Mouse (Mus musculus): ENCODE results near the gene Rnps1. TPM values are rescaled to one million over a fixed set of nuclear protein-coding genes. Genes with fewer than 3 reads are reported as not detected.

The Rnps1 gene
- polyA plus RNA-seq, 1 experiment, result 263 TPM

DNA sequence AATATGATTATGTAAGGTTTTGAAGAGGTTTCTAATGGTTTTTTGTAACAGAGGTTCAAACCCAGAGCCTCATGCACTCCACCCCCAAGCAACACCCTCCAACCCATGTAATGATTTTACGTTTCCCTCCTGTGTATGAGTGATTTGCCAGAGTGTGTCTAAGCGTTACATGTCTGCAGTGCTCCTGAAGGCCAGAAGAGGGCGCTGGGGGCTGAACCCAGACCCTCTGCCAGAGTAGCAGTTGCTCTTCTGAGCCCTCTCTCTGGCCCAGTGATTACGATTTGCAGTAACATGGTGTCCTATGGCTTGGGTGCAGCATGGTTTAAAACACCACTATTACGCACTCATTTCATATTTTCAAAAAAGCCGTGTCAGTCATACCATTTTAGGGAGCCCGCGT is 23.2 kb upstream of the Rnps1 start:
- no peak overlapping the region for H3K4me3 ChIP-seq (replicated peaks; ENCODE audit: insufficient read depth, low read depth, low read length)
- H3K4me1 ChIP-seq (ENCODE audit: control insufficient read depth, insufficient read depth, low read length), result no peaks in the 10 kb centered on the region
- peak in 1 of 2 experiments; percentile 38 for DNase-seq
- H3K27me3 ChIP-seq (ENCODE audit: control insufficient read depth, insufficient read depth, low read length), result no peaks in the 10 kb centered on the region
- TF ChIP-seq CTCF (IDR thresholded peaks at IDR 0.05; ENCODE audit: borderline replicate concordance, insufficient read depth, low read depth, low read length) (peak; percentile 59), POLR2A (IDR thresholded peaks at IDR 0.05; ENCODE audit: borderline replicate concordance, insufficient read depth, low read length) (no peak)
- WGBS, result 68% methylated on average over 8 of the region's 8 CpGs
- no peak overlapping the region for H3K27ac ChIP-seq (ENCODE audit: insufficient read depth, low read length)

GRCm38 (mm10) chr17:24393527-24393926 is 20.8 kb upstream of the Rnps1 start:
- no peak for DNase-seq
- no peak for TF ChIP-seq POLR2A (IDR thresholded peaks at IDR 0.05; ENCODE audit: borderline replicate concordance, insufficient read depth, low read length)
- TF ChIP-seq CTCF (IDR thresholded peaks at IDR 0.05; ENCODE audit: borderline replicate concordance, insufficient read depth, low read depth, low read length), result no peak
- 0 out of 2 replicates have a peak, but pooled peaks cover 2% of the 10 kb centered on the region for H3K4me1 ChIP-seq (ENCODE audit: control insufficient read depth, insufficient read depth, low read length)
- no peaks in the 10 kb centered on the region for H3K27me3 ChIP-seq (ENCODE audit: control insufficient read depth, insufficient read depth, low read length)
- H3K4me3 ChIP-seq (replicated peaks; ENCODE audit: insufficient read depth, low read depth, low read length), result no peak overlapping the region
- no peak overlapping the region for H3K27ac ChIP-seq (ENCODE audit: insufficient read depth, low read length)
- WGBS, result 44% methylated on average over 4 of the region's 4 CpGs

DNA sequence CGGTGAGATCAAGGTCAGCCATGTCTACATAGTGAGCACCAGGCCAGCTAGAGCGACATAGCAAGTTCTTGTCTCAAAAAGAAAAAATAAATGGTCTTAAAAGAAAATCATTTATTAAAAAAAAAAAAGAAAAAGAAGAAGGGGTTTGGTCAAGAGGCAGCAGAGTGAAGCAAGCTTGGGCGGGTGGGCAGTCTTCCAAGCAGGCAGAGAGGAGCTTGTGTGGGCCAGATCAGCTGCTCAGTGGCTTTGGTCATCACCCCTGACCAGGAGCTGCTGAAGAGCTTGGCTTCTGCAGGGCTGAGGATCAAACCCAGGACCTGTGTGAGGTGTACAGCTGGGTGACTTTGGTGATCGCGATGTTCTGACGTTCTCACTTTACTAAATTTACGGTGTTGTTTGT is 19.9 kb upstream of the Rnps1 start:
- 87% methylated on average over 7 of the region's 7 CpGs for WGBS
- no peak overlapping the region for H3K27ac ChIP-seq (ENCODE audit: insufficient read depth, low read length)
- H3K4me1 ChIP-seq (ENCODE audit: control insufficient read depth, insufficient read depth, low read length), result 0 out of 2 replicates have a peak, but pooled peaks cover 4% of the 10 kb centered on the region
- TF ChIP-seq CTCF (IDR thresholded peaks at IDR 0.05; ENCODE audit: borderline replicate concordance, insufficient read depth, low read depth, low read length) (no peak), POLR2A (IDR thresholded peaks at IDR 0.05; ENCODE audit: borderline replicate concordance, insufficient read depth, low read length) (no peak)
- no peaks in the 10 kb centered on the region for H3K27me3 ChIP-seq (ENCODE audit: control insufficient read depth, insufficient read depth, low read length)
- no peak for DNase-seq
- H3K4me3 ChIP-seq (replicated peaks; ENCODE audit: insufficient read depth, low read depth, low read length), result no peak overlapping the region

DNA sequence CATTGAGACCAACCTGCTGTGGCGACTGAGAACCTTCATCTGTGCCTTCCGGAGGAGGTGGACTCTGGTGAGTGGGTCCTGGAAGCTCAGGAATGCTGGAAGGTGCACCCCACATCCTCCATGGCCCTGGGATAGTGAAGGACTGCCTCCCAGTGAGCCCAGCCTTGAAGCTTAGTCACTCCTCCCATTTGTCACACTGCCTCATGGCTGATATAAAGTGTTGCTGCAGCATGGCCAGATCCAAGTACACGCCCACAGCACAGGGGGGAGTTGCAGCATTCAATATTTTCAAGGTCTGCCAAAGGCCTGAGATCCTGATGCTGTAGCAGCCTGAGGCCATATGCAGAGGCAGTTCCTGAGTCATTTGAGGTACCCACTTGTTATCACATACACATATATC is 12.0 kb upstream of the Rnps1 start:
- no peak for TF ChIP-seq POLR2A (IDR thresholded peaks at IDR 0.05; ENCODE audit: borderline replicate concordance, insufficient read depth, low read length)
- TF ChIP-seq CTCF (IDR thresholded peaks at IDR 0.05; ENCODE audit: borderline replicate concordance, insufficient read depth, low read depth, low read length), result no peak
- Histone ChIP-seq H3K27me3 (ENCODE audit: control insufficient read depth, insufficient read depth, low read length) (no peaks in the 10 kb centered on the region), H3K4me3 (replicated peaks; ENCODE audit: insufficient read depth, low read depth, low read length) (no peak overlapping the region), H3K4me1 (ENCODE audit: control insufficient read depth, insufficient read depth, low read length) (peaks cover 7% of the 10 kb centered on the region), H3K27ac (ENCODE audit: insufficient read depth, low read length) (no peak overlapping the region)
- 74% methylated on average over 3 of the region's 3 CpGs for WGBS
- no peak for DNase-seq

DNA sequence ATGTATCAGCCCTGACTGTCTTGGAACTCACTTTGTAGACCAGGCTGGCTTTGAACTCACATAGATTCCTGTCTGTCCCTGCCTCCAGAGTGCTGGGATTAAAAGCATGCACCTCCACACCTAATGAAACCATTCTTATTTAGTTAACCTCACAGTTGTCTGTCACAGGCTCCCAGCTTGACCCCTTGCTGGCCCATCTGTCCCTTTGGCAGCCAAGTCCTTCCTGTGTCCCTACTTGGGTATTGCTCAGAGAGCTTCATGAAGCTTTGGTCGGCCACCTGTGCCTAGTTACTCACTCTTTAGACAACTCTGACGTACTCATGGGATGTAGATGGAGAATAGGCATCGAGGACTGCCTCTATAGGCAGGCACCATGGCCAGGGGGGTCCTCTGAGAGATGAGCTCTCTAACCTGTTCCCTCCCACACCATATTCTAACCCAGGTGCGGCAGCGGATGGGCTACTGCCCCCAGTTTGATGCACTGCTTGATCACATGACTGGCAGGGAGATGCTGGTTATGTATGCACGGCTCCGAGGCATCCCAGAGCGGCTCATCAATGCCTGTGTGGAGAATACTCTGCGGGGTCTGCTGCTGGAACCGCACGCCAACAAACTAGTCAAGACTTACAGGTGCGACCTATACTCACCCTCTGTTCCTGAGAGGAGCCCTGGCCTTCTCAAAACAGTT is 7.1 kb upstream of the Rnps1 start:
- H3K27ac ChIP-seq (ENCODE audit: insufficient read depth, low read length), result no peak overlapping the region
- H3K4me3 ChIP-seq (replicated peaks; ENCODE audit: insufficient read depth, low read depth, low read length), result no peak overlapping the region
- no peaks in the 10 kb centered on the region for H3K27me3 ChIP-seq (ENCODE audit: control insufficient read depth, insufficient read depth, low read length)
- TF ChIP-seq POLR2A (IDR thresholded peaks at IDR 0.05; ENCODE audit: borderline replicate concordance, insufficient read depth, low read length) (no peak), CTCF (IDR thresholded peaks at IDR 0.05; ENCODE audit: borderline replicate concordance, insufficient read depth, low read depth, low read length) (no peak)
- WGBS, result 63% methylated on average over 12 of the region's 12 CpGs
- H3K4me1 ChIP-seq (ENCODE audit: control insufficient read depth, insufficient read depth, low read length), result peaks cover 4% of the 10 kb centered on the region
- peak; percentile 75 to 85 for DNase-seq

DNA sequence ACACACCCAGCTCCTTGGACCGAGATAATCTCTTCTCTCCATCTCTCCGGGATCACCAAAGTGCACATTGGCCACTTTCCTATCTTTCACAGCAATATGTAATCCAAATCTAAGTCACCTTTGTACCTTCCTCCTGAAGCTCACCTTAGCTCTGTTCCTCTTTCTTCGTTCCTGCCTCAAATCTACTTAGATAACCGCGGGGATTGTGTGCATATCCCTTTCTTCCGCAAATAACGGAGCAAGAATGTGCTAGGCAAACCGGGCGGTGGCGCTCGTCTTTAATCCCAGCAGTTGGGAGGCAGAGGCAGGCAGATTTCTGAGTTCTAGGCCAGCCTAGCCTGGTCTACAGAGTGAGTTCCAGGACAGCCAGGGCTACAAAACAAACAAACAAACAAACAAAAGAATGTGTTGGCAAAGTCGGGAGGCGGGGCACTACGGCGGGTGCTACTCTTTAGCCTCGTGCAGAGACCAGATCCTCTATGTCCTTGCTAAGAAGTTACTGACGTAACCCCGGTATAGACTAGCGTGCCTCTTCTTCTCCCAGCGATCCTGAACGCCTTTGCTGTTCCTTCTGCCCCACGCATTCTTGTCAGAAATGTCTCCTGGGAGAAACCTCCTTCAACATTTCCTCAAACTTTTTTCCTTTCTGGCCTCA is 681 bp upstream of the Rnps1 start:
- Histone ChIP-seq H3K27ac (ENCODE audit: insufficient read depth, low read length) (peak overlapping the region; percentile 14; the same call in 1 of the 2 replicates), H3K4me1 (ENCODE audit: control insufficient read depth, insufficient read depth, low read length) (peaks cover 11% of the 10 kb centered on the region; the same call in 1 of the 2 replicates), H3K27me3 (ENCODE audit: control insufficient read depth, insufficient read depth, low read length) (no peaks in the 10 kb centered on the region), H3K4me3 (replicated peaks; ENCODE audit: insufficient read depth, low read depth, low read length) (peak overlapping the region; percentile 90)
- DNase-seq, result peak in 1 of 2 experiments; percentile 42
- 27% methylated on average over 22 of the region's 22 CpGs for WGBS
- TF ChIP-seq POLR2A (IDR thresholded peaks at IDR 0.05; ENCODE audit: borderline replicate concordance, insufficient read depth, low read length) (no peak), CTCF (IDR thresholded peaks at IDR 0.05; ENCODE audit: borderline replicate concordance, insufficient read depth, low read depth, low read length) (no peak)

GRCm38 (mm10) chr17:24415011-24415410 is 646 bp downstream of the Rnps1 start:
- no peak for DNase-seq
- Histone ChIP-seq H3K27ac (ENCODE audit: insufficient read depth, low read length) (no peak overlapping the region), H3K27me3 (ENCODE audit: control insufficient read depth, insufficient read depth, low read length) (no peaks in the 10 kb centered on the region), H3K4me3 (replicated peaks; ENCODE audit: insufficient read depth, low read depth, low read length) (peak overlapping the region; percentile 90), H3K4me1 (ENCODE audit: control insufficient read depth, insufficient read depth, low read length) (peaks cover 11% of the 10 kb centered on the region; the same call in 1 of the 2 replicates)
- no peak for TF ChIP-seq POLR2A (IDR thresholded peaks at IDR 0.05; ENCODE audit: borderline replicate concordance, insufficient read depth, low read length)
- TF ChIP-seq CTCF (IDR thresholded peaks at IDR 0.05; ENCODE audit: borderline replicate concordance, insufficient read depth, low read depth, low read length), result no peak
- under 1% methylated on average over 21 of the region's 21 CpGs for WGBS
